Mouse (Mus musculus) stomach, postnatal 0 days (tissue): ENCODE results near the gene Mef2d.

ENCODE experiments used
- CTCF ChIP-seq: IDR thresholded peaks from 2 replicates; pipeline ENCODE4 v1.5.1; 2016; ENCODE audit warnings: antibody characterized with exemption, low read depth, mild to moderate bottlenecking, moderate library complexity
- EP300 ChIP-seq: optimal IDR thresholded peaks from 2 replicates; pipeline ENCODE3; 2016; ENCODE audit warnings: antibody characterized with exemption

DNA sequence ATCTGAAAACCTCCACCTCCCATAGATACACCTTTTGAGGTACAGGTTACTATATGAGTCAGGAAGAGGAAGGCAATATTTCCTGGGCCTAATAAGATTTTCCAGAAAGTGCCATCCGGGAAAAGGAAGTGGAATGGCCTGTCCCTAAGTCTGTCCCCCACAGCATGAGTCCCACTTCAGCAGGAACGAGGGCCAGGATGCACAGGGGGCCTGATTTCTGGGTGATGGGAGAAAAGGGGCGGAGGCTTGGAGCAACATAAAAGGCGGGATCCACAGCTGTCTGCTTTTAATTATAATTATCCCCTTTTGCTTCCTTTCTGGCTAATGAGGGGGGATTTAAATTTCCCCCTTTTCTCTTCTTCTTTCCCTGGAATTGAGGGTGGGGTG, 63.0 kb downstream of the Mef2d start:
- TF ChIP-seq CTCF (no peak), EP300 (no peak)
